Mouse (Mus musculus) layer of hippocampus, postnatal 14 days (tissue): ENCODE data around the gene Defa28. TPM values are rescaled to one million over a fixed set of nuclear protein-coding genes. Genes with fewer than 3 reads are reported as not detected.
"Not testable (repeated sequence)": the region's sequence is repeated elsewhere in the genome, so short reads cannot be mapped to it uniquely, and the experiment has no call there.

ENCODE experiments used
- DNase-seq, 2 experiments: peaks; one replicate each; pipeline ENCODE4 v3.0.0; 2021 to 2022; ENCODE audit warnings: low spot score in 2 of 2, mixed read lengths in 1 of 2
- long read RNA-seq, 2 experiments: library from polyadenylated mRNA; stranded (forward); transcript quantifications; one replicate each; pipeline ENCODE4 v2.0.0; 2021
- total RNA-seq, 2 experiments: library from RNA; stranded (reverse); gene quantifications; 2 replicates each; pipeline ENCODE4 v1.2.3; 2021

Gene Defa28
- total RNA-seq: not detected
- long read RNA-seq, experiment 1: 0 reads
- long read RNA-seq, experiment 2: 0 reads

GRCm38 (mm10) chr8:21582706-21583105, at the start of gene Defa28:
Gene Defa28, plus strand, starts transcription at chr8:21583006.
- DNase-seq: not testable (repeated sequence)

GRCm38 (mm10) chr8:21565086-21565485, 17.7 kb upstream of the Defa28 start, which contains the start of gene Defa37:
Gene Defa37, plus strand, starts transcription at chr8:21565386.
- not testable (repeated sequence) for DNase-seq

GRCm38 (mm10) chr8:21594408-21594807, 11.6 kb downstream of the Defa28 start, which contains the start of gene Gm7861:
Gene Gm7861, minus strand, starts transcription at chr8:21594508.
- not testable (repeated sequence) for DNase-seq

GRCm38 (mm10) chr8:21617883-21618282, 35.1 kb downstream of the Defa28 start, which contains the start of gene Defa26:
Gene Defa26, plus strand, starts transcription at chr8:21618183.
- DNase-seq: not testable (repeated sequence)

Other genes starting within 250 kb of the Defa28 start
- gene Defa2, start 204.5 kb upstream of the Defa28 start, total RNA-seq: not detected
- not detected for gene Defa33, start 191.2 kb upstream of the Defa28 start, total RNA-seq
- not detected for gene Defa36, start 155.6 kb upstream of the Defa28 start, total RNA-seq
- gene Gm7849, start 126.4 kb upstream of the Defa28 start, total RNA-seq: not detected
- gene Defa20, start 73.7 kb upstream of the Defa28 start, total RNA-seq: not detected
- gene Defa32, start 54.0 kb upstream of the Defa28 start, total RNA-seq: not detected
- gene Defa37, start 17.6 kb upstream of the Defa28 start, total RNA-seq: not detected
- gene Gm7861, start 11.5 kb downstream of the Defa28 start, total RNA-seq: not detected
- gene Defa26, start 35.2 kb downstream of the Defa28 start, total RNA-seq: not detected
- gene Defa17, start 72.8 kb downstream of the Defa28 start, total RNA-seq: not detected
- not detected for gene Defa34, start 82.8 kb downstream of the Defa28 start, total RNA-seq
- not detected for gene AY761184, start 120.6 kb downstream of the Defa28 start, total RNA-seq
- gene Defa24, start 151.5 kb downstream of the Defa28 start, total RNA-seq: not detected
- gene Defb50, start 240.5 kb downstream of the Defa28 start, total RNA-seq: not detected